ENCODE assay signal across 16 mouse cellular contexts in genomic region chr5:70476076-70476475, GRCm38 (mm10).
"Had no signal": no experiment of that assay in that cellular context is flagged by ENCODE, and none has a peak within 500 bp of the region (broad histone marks: within the 10 kb centered on the region; RNA-seq: fewer than 3 reads in every experiment).

No protein-coding gene starts in this region.

- H3K9me3 ChIP-seq: limb, embryonic 12.5 days; liver, embryonic 13.5 days; lung, embryonic 15.5 days; megakaryocyte, embryonic 14.5 days; midbrain, embryonic 15.5 days; neural tube, embryonic 12.5 days had no signal

- H3K4me3 ChIP-seq: limb, embryonic 12.5 days; liver, embryonic 13.5 days; lung, embryonic 15.5 days; megakaryocyte, embryonic 14.5 days; midbrain, embryonic 15.5 days; neural tube, embryonic 12.5 days had no signal

- H3K27me3 ChIP-seq: limb, embryonic 12.5 days; liver, embryonic 13.5 days; lung, embryonic 15.5 days; megakaryocyte, embryonic 14.5 days; midbrain, embryonic 15.5 days; neural tube, embryonic 12.5 days had no signal

- H3K4me1 ChIP-seq: limb, embryonic 12.5 days; liver, embryonic 13.5 days; lung, embryonic 15.5 days; megakaryocyte, embryonic 14.5 days; midbrain, embryonic 15.5 days; neural tube, embryonic 12.5 days had no signal

- H3K9ac ChIP-seq: limb, embryonic 12.5 days; liver, embryonic 13.5 days; liver, postnatal 0 days; lung, embryonic 15.5 days; midbrain, embryonic 15.5 days; neural tube, embryonic 12.5 days had no signal

- H3K36me3 ChIP-seq: limb, embryonic 12.5 days; liver, embryonic 13.5 days; lung, embryonic 15.5 days; midbrain, embryonic 15.5 days; neural tube, embryonic 12.5 days had no signal

- DNase-seq: liver; liver, embryonic 13.5 days; liver, postnatal 0 days; lung, postnatal 14 days; thymus, adult 18-20 months; thymus, postnatal 14 days had no signal

- H3K4me2 ChIP-seq: limb, embryonic 12.5 days; liver, embryonic 13.5 days; lung, embryonic 15.5 days; midbrain, embryonic 11.5 days; midbrain, embryonic 15.5 days; neural tube, embryonic 12.5 days had no signal

- ATAC-seq: intestine, postnatal 0 days; liver, postnatal 0 days; midbrain, embryonic 15.5 days had no signal

- H3K27ac ChIP-seq: kidney, postnatal 0 days; limb, embryonic 12.5 days; liver, embryonic 13.5 days; lung, embryonic 15.5 days; macrophage; midbrain, embryonic 15.5 days; neural tube, embryonic 12.5 days; stomach, postnatal 0 days had no signal
